In genomic region chr9:65214778-65215493, GRCm38 (mm10) we compare ENCODE assay signal across 7 mouse cellular contexts. TPM values are rescaled to one million over a fixed set of nuclear protein-coding genes. Genes with fewer than 3 reads are reported as not detected.
DNase-seq lines count a peak whose midpoint lies in the region; ATAC-seq lines count a peak whose summit lies in the region.

No protein-coding gene starts in this region.

- no peaks in the 10 kb centered on the region for H3K27me3 ChIP-seq in limb, embryonic 11.5 days (ENCODE audit: control insufficient read depth, insufficient read depth, low read length)
- H3K27me3 ChIP-seq in midbrain, embryonic 13.5 days, result no peaks in the 10 kb centered on the region

- H3K27ac ChIP-seq in limb, embryonic 11.5 days (replicated peaks; ENCODE audit: low read depth, low read length), result peak overlapping the region; percentile 84
- peak overlapping the region; percentile 85 for H3K27ac ChIP-seq in midbrain, embryonic 13.5 days

- H3K36me3 ChIP-seq in limb, embryonic 11.5 days (ENCODE audit: control insufficient read depth, insufficient read depth, low read length), result no peaks in the 10 kb centered on the region
- H3K36me3 ChIP-seq in midbrain, embryonic 13.5 days, result no peaks in the 10 kb centered on the region

- WGBS in limb, embryonic 11.5 days, result under 1% methylated on average over 59 of the region's 59 CpGs
- WGBS in midbrain, embryonic 13.5 days, result under 1% methylated on average over 59 of the region's 59 CpGs

- H3K4me3 ChIP-seq in limb, embryonic 11.5 days (ENCODE audit: low read depth, low read length), result peak overlapping the region; percentile 65
- peak overlapping the region; percentile 61 for H3K4me3 ChIP-seq in midbrain, embryonic 13.5 days (replicated peaks)

- peak; percentile 81 for ATAC-seq in granulocyte monocyte progenitor cell, adult 5-6 weeks (replicated peaks; ENCODE audit: poor library complexity, severe bottlenecking)
- ATAC-seq in limb, embryonic 11.5 days (ENCODE audit: insufficient number of reproducible peaks, low FRiP score, low TSS enrichment, low read depth), result peak; percentile 92
- ATAC-seq in midbrain, embryonic 13.5 days, result peak; percentile 97

- H3K4me2 ChIP-seq in limb, embryonic 11.5 days (ENCODE audit: low read depth, severe bottlenecking), result peak overlapping the region; percentile 92
- H3K4me2 ChIP-seq in midbrain, embryonic 13.5 days (replicated peaks), result peak overlapping the region; percentile 92

- peak overlapping the region; percentile 86 for H3K9ac ChIP-seq in limb, embryonic 11.5 days (ENCODE audit: low read length)
- H3K9ac ChIP-seq in midbrain, embryonic 13.5 days (replicated peaks), result peak overlapping the region; percentile 89

- no peaks in the 10 kb centered on the region for H3K9me3 ChIP-seq in limb, embryonic 11.5 days (ENCODE audit: control insufficient read depth, low read length)
- no peaks in the 10 kb centered on the region for H3K9me3 ChIP-seq in midbrain, embryonic 13.5 days

- peak; percentile 97 for DNase-seq in adrenal gland, postnatal 14 days
- peak; percentile 93 for DNase-seq in embryo, embryonic 9.5 days (ENCODE audit: extremely low spot score)
- DNase-seq in kidney, adult 11 months, result peak; percentile 91
- peak; percentile 90 for DNase-seq in limb, embryonic 11.5 days (ENCODE audit: low spot score)
- DNase-seq in spleen, adult 12 weeks (ENCODE audit: low spot score), result peak; percentile 82

- peaks cover 3% of the 10 kb centered on the region; the same call in 1 of the 2 replicates for H3K4me1 ChIP-seq in limb, embryonic 11.5 days (ENCODE audit: control insufficient read depth, insufficient read depth, low read length)
- H3K4me1 ChIP-seq in midbrain, embryonic 13.5 days (replicated peaks), result peaks cover 11% of the 10 kb centered on the region

RNA-seq across cellular contexts. Expression of gene Parp16, which starts 19.8 kb away (rescaled TPM):
- total RNA-seq in adrenal gland, postnatal 14 days (2021), result 15.2 and 17.3 TPM in 2 replicates
- 2.1 and 8.0 TPM in 2 replicates for total RNA-seq in granulocyte monocyte progenitor cell, adult 5-6 weeks (2014; fragmentation: Nextera tagmentation)
- total RNA-seq in granulocyte monocyte progenitor cell, adult 5-6 weeks (2017), result 1.4 and 2.2 TPM in 2 replicates
- polyA plus RNA-seq in limb, embryonic 11.5 days (2014; fragmentation: Nextera tagmentation; extraction: Ambion mirVana), result 7.2 and 8.2 TPM in 2 replicates
- 4.8 and 5.6 TPM in 2 replicates for polyA plus RNA-seq in midbrain, embryonic 13.5 days (2015; fragmentation: Nextera tagmentation; extraction: Ambion mirVana)

RNA-seq across cellular contexts. Expression of gene Cilp, which starts 50.0 kb away (rescaled TPM):
- 5.1 and 5.6 TPM in 2 replicates for total RNA-seq in adrenal gland, postnatal 14 days (2021)
- not detected in 2 replicates for total RNA-seq in granulocyte monocyte progenitor cell, adult 5-6 weeks (2014; fragmentation: Nextera tagmentation)
- not detected in 2 replicates for total RNA-seq in granulocyte monocyte progenitor cell, adult 5-6 weeks (2017)
- 0.11 TPM in 2 replicates for polyA plus RNA-seq in limb, embryonic 11.5 days (2014; fragmentation: Nextera tagmentation; extraction: Ambion mirVana)
- 0.24 and 0.30 TPM in 2 replicates for polyA plus RNA-seq in midbrain, embryonic 13.5 days (2015; fragmentation: Nextera tagmentation; extraction: Ambion mirVana)

Comparison
In these comparisons a context has a peak if more than half of its experiments do, and no peak if none do; other contexts are left out.
1. Peak in every context shown above with its lines: DNase-seq, ATAC-seq, H3K4me3 ChIP-seq and H3K27ac ChIP-seq.